Mouse (Mus musculus) MEL (cell line): ENCODE results near the gene Mrpl24. TPM values are rescaled to one million over a fixed set of nuclear protein-coding genes. Genes with fewer than 3 reads are reported as not detected.

Experiments
- DNase-seq: peaks from one replicate; pipeline ENCODE4 v3.0.0; 2011; ENCODE audit warnings: low read depth, low spot score
- H3K27ac ChIP-seq: 2 replicates; pipeline ENCODE4 v1.5.1; 2012; ENCODE audit warnings: low read depth, mild to moderate bottlenecking, control low read depth, low read length, moderate library complexity; ENCODE audit not compliant: control insufficient read depth
- H3K27me3 ChIP-seq, 2 experiments: fragments of 150-350 bp in 1 of 2; sonication (generic) in 1 of 2; 2 replicates each; pipeline ENCODE4 v1.6.1; 2012; ENCODE audit warnings: low read length in 2 of 2, mild to moderate bottlenecking in 2 of 2, improper control_type of control experiment in 1 of 2, moderate library complexity in 1 of 2; ENCODE audit not compliant: insufficient read depth in 2 of 2, control insufficient read depth in 1 of 2
- H3K36me3 ChIP-seq, 2 experiments: 2 replicates each; pipeline ENCODE4 v1.6.1; 2012 to 2014; ENCODE audit warnings: low read length in 2 of 2, improper control_type of control experiment in 1 of 2, inconsistent platforms in 1 of 2, mild to moderate bottlenecking in 1 of 2; ENCODE audit not compliant: insufficient read depth in 2 of 2, control insufficient read depth in 1 of 2
- H3K4me1 ChIP-seq, 2 experiments: fragments of 150-350 bp in 1 of 2; sonication (generic) in 1 of 2; 2 replicates each; pipeline ENCODE4 v1.6.1; 2012; ENCODE audit warnings: low read length in 2 of 2, improper control_type of control experiment in 1 of 2, mild to moderate bottlenecking in 1 of 2; ENCODE audit not compliant: insufficient read depth in 2 of 2, control insufficient read depth in 1 of 2
- H3K4me3 ChIP-seq, 2 experiments: fragments of 150-350 bp in 1 of 2; sonication (generic) in 1 of 2; 2 replicates each; pipeline ENCODE4 v1.5.1; 2012; ENCODE audit warnings: low read depth in 2 of 2, low read length in 2 of 2, mild to moderate bottlenecking in 2 of 2, moderate library complexity in 2 of 2, control low read depth in 1 of 2, improper control_type of control experiment in 1 of 2; ENCODE audit not compliant: control insufficient read depth in 1 of 2, insufficient read depth in 1 of 2
- H3K79me2 ChIP-seq: 2 replicates; pipeline ENCODE4 v1.6.1; 2012; ENCODE audit warnings: mild to moderate bottlenecking, low read length, moderate library complexity; ENCODE audit not compliant: control insufficient read depth, poor library complexity, insufficient read depth
- H3K9ac ChIP-seq: 2 replicates; pipeline ENCODE4 v1.6.1; 2012; ENCODE audit warnings: low read depth, mild to moderate bottlenecking, control low read depth, low read length, moderate library complexity; ENCODE audit not compliant: control insufficient read depth, poor library complexity, severe bottlenecking
- H3K9me3 ChIP-seq: fragments of 150-350 bp; sonication (generic); replicated peaks from 2 replicates; pipeline ENCODE4 v1.6.1; 2012; ENCODE audit warnings: mild to moderate bottlenecking, low read length, improper control_type of control experiment, moderate library complexity; ENCODE audit not compliant: insufficient read depth
- CHD1 ChIP-seq: IDR thresholded peaks from 2 replicates; pipeline ENCODE4 v1.6.1; 2012; ENCODE audit warnings: low read depth, mild to moderate bottlenecking, inconsistent platforms, low read length, improper control_type of control experiment
- CHD2 ChIP-seq: IDR thresholded peaks from 2 replicates; pipeline ENCODE4 v1.6.1; 2011; ENCODE audit warnings: low read length, improper control_type of control experiment
- CTCF ChIP-seq, 3 experiments: IDR thresholded peaks in 2 of 3; conservative IDR thresholded peaks in 1 of 3; 2 replicates each; pipeline ENCODE4 v1.5.1; 2011 to 2012; ENCODE audit warnings: low read length in 3 of 3, low read depth in 2 of 3, mild to moderate bottlenecking in 2 of 3, improper control_type of control experiment in 1 of 3, inconsistent platforms in 1 of 3, mixed read lengths in 1 of 3, moderate library complexity in 1 of 3; ENCODE audit not compliant: control insufficient read depth in 1 of 3, insufficient read depth in 1 of 3, poor library complexity in 1 of 3, severe bottlenecking in 1 of 3
- E2F4 ChIP-seq: IDR thresholded peaks from 2 replicates; pipeline ENCODE4 v1.6.1; 2011; ENCODE audit warnings: low read depth, low read length, improper control_type of control experiment, borderline replicate concordance
- ELF1 ChIP-seq: IDR thresholded peaks from 2 replicates; pipeline ENCODE4 v1.6.1; 2014; ENCODE audit warnings: low read depth, mild to moderate bottlenecking, inconsistent platforms, low read length, improper control_type of control experiment, moderate library complexity
- EP300 ChIP-seq, 2 experiments: IDR thresholded peaks; 2 replicates each; pipeline ENCODE4 v1.6.1; 2011; ENCODE audit warnings: improper control_type of control experiment in 2 of 2, low read length in 2 of 2, low read depth in 1 of 2, mild to moderate bottlenecking in 1 of 2
- ETS1 ChIP-seq: IDR thresholded peaks from 2 replicates; pipeline ENCODE4 v1.6.1; 2012; ENCODE audit warnings: low read depth, mild to moderate bottlenecking, inconsistent platforms, low read length, improper control_type of control experiment, moderate library complexity
- GABPA ChIP-seq: IDR thresholded peaks from 2 replicates; pipeline ENCODE4 v1.6.1; 2012; ENCODE audit warnings: low read depth, mild to moderate bottlenecking, inconsistent platforms, low read length, improper control_type of control experiment, moderate library complexity
- GATA1 ChIP-seq: IDR thresholded peaks from 2 replicates; pipeline ENCODE4 v1.6.1; 2011; ENCODE audit warnings: low read depth, low read length, improper control_type of control experiment
- HCFC1 ChIP-seq: IDR thresholded peaks from 2 replicates; pipeline ENCODE4 v1.6.1; 2012; ENCODE audit warnings: low read depth, mild to moderate bottlenecking, inconsistent platforms, low read length, improper control_type of control experiment, moderate library complexity
- JUND ChIP-seq: IDR thresholded peaks from 2 replicates; pipeline ENCODE4 v1.6.1; 2011; ENCODE audit warnings: low read depth, mild to moderate bottlenecking, improper control_type of control experiment, low read length
- KAT2A ChIP-seq: conservative IDR thresholded peaks from 2 replicates; pipeline ENCODE4 v1.6.1; 2012; ENCODE audit warnings: low read depth, low read length, improper control_type of control experiment, inconsistent platforms
- MAFK ChIP-seq: IDR thresholded peaks from 2 replicates; pipeline ENCODE4 v1.6.1; 2011; ENCODE audit warnings: low read depth, mild to moderate bottlenecking, low read length, improper control_type of control experiment, borderline replicate concordance
- MAX ChIP-seq: IDR thresholded peaks from 2 replicates; pipeline ENCODE4 v1.6.1; 2011; ENCODE audit warnings: low read length, improper control_type of control experiment
- MAZ ChIP-seq: IDR thresholded peaks from 2 replicates; pipeline ENCODE4 v1.6.1; 2012; ENCODE audit warnings: low read depth, mild to moderate bottlenecking, inconsistent platforms, low read length, improper control_type of control experiment
- MEF2A ChIP-seq: IDR thresholded peaks from 2 replicates; pipeline ENCODE4 v1.6.1; 2014; ENCODE audit warnings: low read depth, mild to moderate bottlenecking, inconsistent platforms, low read length, improper control_type of control experiment; ENCODE audit not compliant: poor library complexity, insufficient replicate concordance, severe bottlenecking; ENCODE audit errors: extremely low read depth
- MYB ChIP-seq: IDR thresholded peaks from 2 replicates; pipeline ENCODE4 v1.6.1; 2011; ENCODE audit warnings: mild to moderate bottlenecking, low read depth, low read length, improper control_type of control experiment
- MYC ChIP-seq: IDR thresholded peaks from 2 replicates; pipeline ENCODE4 v1.6.1; 2011; ENCODE audit warnings: low read depth, mild to moderate bottlenecking, low read length, improper control_type of control experiment, moderate library complexity
- NELFE ChIP-seq: IDR thresholded peaks from 2 replicates; pipeline ENCODE4 v1.6.1; 2011; ENCODE audit warnings: low read depth, low read length, improper control_type of control experiment
- NRF1 ChIP-seq: IDR thresholded peaks from 2 replicates; pipeline ENCODE4 v1.6.1; 2014; ENCODE audit warnings: low read depth, mild to moderate bottlenecking, inconsistent platforms, low read length, improper control_type of control experiment, moderate library complexity; ENCODE audit not compliant: poor library complexity, insufficient read depth, severe bottlenecking
- POLR2A ChIP-seq, 2 experiments: IDR thresholded peaks; 2 replicates each; pipeline ENCODE4 v1.6.1; 2011 to 2012; ENCODE audit warnings: low read length in 2 of 2, mild to moderate bottlenecking in 2 of 2, control low read depth in 1 of 2, improper control_type of control experiment in 1 of 2, low read depth in 1 of 2, moderate library complexity in 1 of 2; ENCODE audit not compliant: control insufficient read depth in 1 of 2, insufficient read depth in 1 of 2, poor library complexity in 1 of 2
- POLR2AphosphoS2 ChIP-seq: IDR thresholded peaks from 2 replicates; pipeline ENCODE4 v1.6.1; 2011; ENCODE audit warnings: low read length, improper control_type of control experiment
- POLR2AphosphoS5 ChIP-seq: IDR thresholded peaks from 2 replicates; pipeline ENCODE4 v1.6.1; 2012; ENCODE audit warnings: low read depth, borderline replicate concordance, mild to moderate bottlenecking, inconsistent platforms, low read length, moderate library complexity, mixed read lengths
- RAD21 ChIP-seq: IDR thresholded peaks from 2 replicates; pipeline ENCODE4 v1.6.1; 2011; ENCODE audit warnings: mild to moderate bottlenecking, low read depth, low read length, improper control_type of control experiment
- RCOR1 ChIP-seq: IDR thresholded peaks from 2 replicates; pipeline ENCODE4 v1.6.1; 2012; ENCODE audit warnings: low read depth, mild to moderate bottlenecking, inconsistent platforms, low read length, improper control_type of control experiment
- SIN3A ChIP-seq: IDR thresholded peaks from 2 replicates; pipeline ENCODE4 v1.6.1; 2012; ENCODE audit warnings: low read length, improper control_type of control experiment, inconsistent platforms
- SMC3 ChIP-seq: IDR thresholded peaks from 2 replicates; pipeline ENCODE4 v1.6.1; 2011; ENCODE audit warnings: low read depth, low read length, improper control_type of control experiment
- TAL1 ChIP-seq: IDR thresholded peaks from 2 replicates; pipeline ENCODE4 v1.6.1; 2012; ENCODE audit warnings: mild to moderate bottlenecking, inconsistent platforms, low read length, moderate library complexity, mixed read lengths
- TBP ChIP-seq: IDR thresholded peaks from 2 replicates; pipeline ENCODE4 v1.8.0; 2011; ENCODE audit warnings: low read depth, low read length, improper control_type of control experiment
- TCF12 ChIP-seq: IDR thresholded peaks from 2 replicates; pipeline ENCODE4 v1.6.1; 2014; ENCODE audit warnings: low read depth, mild to moderate bottlenecking, inconsistent platforms, low read length, improper control_type of control experiment, moderate library complexity
- UBTF ChIP-seq: IDR thresholded peaks from 2 replicates; pipeline ENCODE4 v1.6.1; 2012; ENCODE audit warnings: low read depth, mild to moderate bottlenecking, inconsistent platforms, low read length, improper control_type of control experiment, moderate library complexity, borderline replicate concordance; ENCODE audit not compliant: insufficient read depth
- USF2 ChIP-seq, 2 experiments: IDR thresholded peaks; 2 replicates each; pipeline ENCODE4 v1.6.1; 2011 to 2012; ENCODE audit warnings: improper control_type of control experiment in 2 of 2, low read length in 2 of 2, borderline replicate concordance in 1 of 2, inconsistent platforms in 1 of 2, low read depth in 1 of 2, mild to moderate bottlenecking in 1 of 2; ENCODE audit not compliant: insufficient read depth in 1 of 2
- ZC3H11A ChIP-seq: IDR thresholded peaks from 2 replicates; pipeline ENCODE4 v1.6.1; 2012; ENCODE audit warnings: low read depth, mild to moderate bottlenecking, inconsistent platforms, low read length, improper control_type of control experiment
- ZKSCAN1 ChIP-seq: IDR thresholded peaks from 2 replicates; pipeline ENCODE4 v1.6.1; 2012; ENCODE audit warnings: low read depth, mild to moderate bottlenecking, inconsistent platforms, low read length, improper control_type of control experiment, moderate library complexity
- ZNF384 ChIP-seq: IDR thresholded peaks from 2 replicates; pipeline ENCODE4 v1.6.1; 2012; ENCODE audit warnings: low read depth, mild to moderate bottlenecking, inconsistent platforms, low read length, improper control_type of control experiment
- polyA plus RNA-seq, 2 experiments: library from polyadenylated mRNA; stranded (reverse) in 1 of 2; unstranded in 1 of 2; fragments of >175 nt in 1 of 2; fragments of >200 nt in 1 of 2; gene quantifications; 2 replicates each; pipeline versions ENCODE4 v1.2.1 to v1.2.4; 2012; ENCODE audit warnings: low replicate concordance in 2 of 2, low read depth in 1 of 2; ENCODE audit not compliant: insufficient read length in 2 of 2, insufficient read depth in 1 of 2, missing spikeins in 1 of 2
- total RNA-seq: library from RNA; depleted of rRNA; stranded (reverse); fragments of 300-350 nt; gene quantifications from 2 replicates; pipeline ENCODE4 v1.2.3, GENCODE M21; 2012; rRNA removed

Mrpl24 gene
- total RNA-seq (59.5 and 66.2 TPM in 2 replicates), polyA plus RNA-seq (10 to 100 TPM in 1 of 2 experiments, not detected in 1; 77.3 TPM)

DNA sequence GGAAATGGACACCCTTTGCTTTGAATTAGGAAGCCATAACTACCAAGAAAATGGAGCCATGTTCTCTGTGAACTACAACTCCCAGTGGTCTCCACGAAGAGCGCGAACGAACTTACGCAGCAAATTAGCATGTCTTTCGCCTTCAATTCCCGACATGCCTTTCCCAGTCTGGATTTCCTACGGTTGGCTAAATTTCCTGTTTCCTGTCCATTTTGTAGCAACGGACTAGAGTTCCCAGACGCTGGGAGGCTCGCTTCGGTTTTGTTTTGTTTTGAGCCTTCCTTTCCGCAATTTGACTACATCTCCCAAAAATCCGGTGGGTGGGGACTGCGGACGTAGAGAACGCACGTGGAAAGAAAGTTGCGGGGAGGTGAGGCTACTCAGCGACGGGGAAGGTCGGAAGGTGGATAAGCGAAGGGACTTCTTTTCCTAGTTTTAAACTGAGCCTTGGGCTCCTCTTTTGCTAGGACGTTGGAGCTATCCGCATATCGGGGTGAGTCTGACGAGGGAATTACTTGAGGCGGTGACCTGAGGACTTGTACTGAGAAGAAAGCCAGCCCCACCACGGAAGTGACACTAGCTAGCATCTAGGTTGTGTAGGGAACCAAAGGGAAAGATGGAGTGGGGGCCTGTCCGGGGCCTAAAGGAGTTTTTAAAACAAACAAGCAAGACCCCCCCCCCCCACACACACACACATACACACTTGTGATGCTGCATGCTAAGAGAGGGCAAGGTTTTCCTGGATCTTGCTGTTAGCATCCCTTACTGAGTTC, at the start of gene Mrpl24:
Mrpl24 (plus strand) TSS at position 171 of the 773 bp plus-strand sequence.
- H3K27me3 ChIP-seq: no peaks in the 10 kb centered on the region
- peaks cover 7% of the 10 kb centered on the region; the same call in 1 of the 2 replicates for H3K79me2 ChIP-seq
- peak within 1 kb of the TSS; percentile 85 for H3K9ac ChIP-seq
- H3K36me3 ChIP-seq: peaks cover 0 to 6% of the 10 kb centered on the region in 2 experiments; a peak in 3 of 4 replicates
- peak; percentile 83 for DNase-seq
- H3K9me3 ChIP-seq: no peaks in the 10 kb centered on the region
- H3K4me1 ChIP-seq: no peaks in the 10 kb centered on the region
- H3K27ac ChIP-seq: peak within 1 kb of the TSS; percentile 86
- H3K4me3 ChIP-seq: peak within 1 kb of the TSS; percentile 65 to 90
- TF ChIP-seq RAD21: no peak
- peak in 1 of 2 experiments; percentile 59; a peak in 3 of 4 replicates for TF ChIP-seq POLR2A (IDR thresholded peaks at IDR 0.05; ENCODE audit: control insufficient read depth in 1 of 2, insufficient read depth in 1 of 2, low read depth in 1 of 2, low read length in 2 of 2, poor library complexity in 1 of 2)
- no peak for TF ChIP-seq ZC3H11A
- no peak for TF ChIP-seq CHD1
- TF ChIP-seq MYC: peak; percentile 87
- TF ChIP-seq GATA1: no peak
- TF ChIP-seq ZNF384: no peak
- no peak for TF ChIP-seq USF2 (IDR thresholded peaks at IDR 0.05; ENCODE audit: borderline replicate concordance in 1 of 2, insufficient read depth in 1 of 2, low read depth in 1 of 2, low read length in 2 of 2)
- 0 out of 2 replicates have a peak, but pooled peaks have one; percentile 30 for TF ChIP-seq NELFE
- no peak for TF ChIP-seq SMC3
- TF ChIP-seq MAFK: no peak
- TF ChIP-seq ETS1: 0 out of 2 replicates have a peak, but pooled peaks have one; percentile 11
- TF ChIP-seq KAT2A: peak; percentile 78
- peak; percentile 47; the same call in 1 of the 2 replicates for TF ChIP-seq MYB
- no peak for TF ChIP-seq ZKSCAN1
- TF ChIP-seq HCFC1: peak; percentile 96
- no peak for TF ChIP-seq MEF2A
- TF ChIP-seq POLR2AphosphoS5: no peak
- TF ChIP-seq SIN3A: peak; percentile 84
- no peak for TF ChIP-seq TAL1
- TF ChIP-seq MAZ: no peak
- 0 out of 2 replicates have a peak, but pooled peaks have one; percentile 31 for TF ChIP-seq POLR2AphosphoS2
- no peak for TF ChIP-seq RCOR1
- TF ChIP-seq EP300 (IDR thresholded peaks at IDR 0.05; ENCODE audit: low read depth in 1 of 2, low read length in 2 of 2): no peak
- TF ChIP-seq E2F4: peak; percentile 54; the same call in 1 of the 2 replicates
- peak; percentile 35; the same call in 1 of the 2 replicates for TF ChIP-seq NRF1
- TF ChIP-seq UBTF: no peak
- TF ChIP-seq CHD2: no peak
- peak; percentile 8; the same call in 1 of the 2 replicates for TF ChIP-seq TCF12
- no peak for TF ChIP-seq GABPA
- peak; percentile 74 for TF ChIP-seq TBP
- peak; percentile 69 for TF ChIP-seq MAX
- no peak for TF ChIP-seq CTCF (IDR thresholded peaks at IDR 0.05 in 2 of 3, conservative IDR thresholded peaks at IDR 0.05 in 1 of 3; ENCODE audit: control insufficient read depth in 1 of 3, insufficient read depth in 1 of 3, low read depth in 2 of 3, low read length in 3 of 3, poor library complexity in 1 of 3, severe bottlenecking in 1 of 3)
- peak; percentile 55 for TF ChIP-seq ELF1
- no peak for TF ChIP-seq JUND
